Mouse (Mus musculus) B cell, adult 2 months (primary cell): ENCODE measurements around the gene Rffl.

Source experiments
- DNase-seq, 2 experiments: peaks; one replicate each; pipeline ENCODE4 v3.0.0; 2022

Gene Rffl

DNA sequence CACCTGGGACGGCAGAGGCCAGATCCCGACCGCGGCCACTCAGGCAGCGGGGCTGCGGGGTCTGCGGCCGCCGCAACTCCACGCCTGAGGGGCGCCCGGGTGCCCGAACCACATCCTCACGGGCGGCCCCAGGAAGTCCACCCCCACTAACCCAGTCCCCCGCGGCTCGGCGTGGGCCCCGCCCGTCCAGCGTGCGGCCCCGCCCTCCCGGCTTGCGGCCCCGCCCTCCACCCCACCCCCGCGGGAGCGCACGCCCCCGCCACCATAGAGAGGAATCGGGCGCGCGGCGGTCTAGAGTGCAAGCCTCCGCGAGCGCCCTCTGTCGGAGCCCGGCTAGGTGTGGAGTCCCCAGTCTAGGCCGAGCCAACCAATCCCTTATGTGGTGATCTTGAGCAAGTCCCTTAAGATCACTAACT, at the start of gene Rffl:
Rffl (minus strand) TSS at position 180 of the 416 bp plus-strand sequence.
- DNase-seq, result peak; percentile 96 to 97

DNA sequence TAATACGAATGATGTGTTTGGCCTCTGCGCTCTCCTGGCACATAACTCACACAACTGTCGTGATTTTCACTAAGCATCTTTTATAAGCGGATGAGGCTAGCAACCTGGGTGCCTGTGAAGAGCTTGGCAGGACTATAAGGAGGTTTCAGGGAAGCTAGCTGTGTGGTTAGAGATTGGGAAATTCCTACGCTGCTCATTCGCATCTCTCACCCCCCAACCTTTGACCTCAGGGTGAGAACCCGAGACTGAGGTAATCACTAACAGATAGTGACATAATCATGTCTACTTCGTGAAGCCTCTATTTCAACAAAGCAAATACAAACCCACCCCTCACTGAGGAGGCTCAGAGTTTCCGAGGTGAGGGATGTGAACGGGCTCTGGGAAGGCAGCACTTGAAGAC, 49.8 kb upstream of the Rffl start:
- no peak for DNase-seq

DNA sequence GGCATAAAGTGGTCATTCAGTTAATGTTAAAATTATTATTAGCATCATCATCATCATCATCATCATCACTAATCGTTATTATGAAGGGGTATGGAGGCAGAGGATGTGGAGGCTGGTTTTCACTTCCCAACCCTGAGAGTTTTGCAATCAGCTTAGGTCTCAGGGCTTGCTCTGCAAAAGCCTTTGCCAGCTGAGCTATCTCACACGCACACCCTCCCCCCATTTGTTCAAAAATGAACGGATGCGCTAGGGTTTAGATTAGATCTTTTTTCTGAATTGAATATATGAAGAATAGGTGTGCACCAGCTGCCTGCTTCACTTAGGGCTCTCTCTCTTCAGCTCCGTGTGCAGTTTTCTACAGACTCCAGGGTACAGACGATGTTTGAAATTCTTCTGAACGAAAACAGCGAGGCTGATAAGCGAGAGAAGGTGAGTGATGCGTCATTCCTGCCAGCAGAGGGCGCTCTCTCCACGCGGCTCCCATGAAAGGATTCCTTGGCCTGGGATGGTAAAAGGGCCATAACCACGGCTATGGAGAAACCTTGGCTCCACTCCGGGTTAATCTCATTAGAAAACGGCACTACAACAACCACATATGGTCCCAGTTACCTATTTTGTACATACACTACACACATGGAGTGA, 43.8 kb upstream of the Rffl start:
- DNase-seq, result peak; percentile 79

DNA sequence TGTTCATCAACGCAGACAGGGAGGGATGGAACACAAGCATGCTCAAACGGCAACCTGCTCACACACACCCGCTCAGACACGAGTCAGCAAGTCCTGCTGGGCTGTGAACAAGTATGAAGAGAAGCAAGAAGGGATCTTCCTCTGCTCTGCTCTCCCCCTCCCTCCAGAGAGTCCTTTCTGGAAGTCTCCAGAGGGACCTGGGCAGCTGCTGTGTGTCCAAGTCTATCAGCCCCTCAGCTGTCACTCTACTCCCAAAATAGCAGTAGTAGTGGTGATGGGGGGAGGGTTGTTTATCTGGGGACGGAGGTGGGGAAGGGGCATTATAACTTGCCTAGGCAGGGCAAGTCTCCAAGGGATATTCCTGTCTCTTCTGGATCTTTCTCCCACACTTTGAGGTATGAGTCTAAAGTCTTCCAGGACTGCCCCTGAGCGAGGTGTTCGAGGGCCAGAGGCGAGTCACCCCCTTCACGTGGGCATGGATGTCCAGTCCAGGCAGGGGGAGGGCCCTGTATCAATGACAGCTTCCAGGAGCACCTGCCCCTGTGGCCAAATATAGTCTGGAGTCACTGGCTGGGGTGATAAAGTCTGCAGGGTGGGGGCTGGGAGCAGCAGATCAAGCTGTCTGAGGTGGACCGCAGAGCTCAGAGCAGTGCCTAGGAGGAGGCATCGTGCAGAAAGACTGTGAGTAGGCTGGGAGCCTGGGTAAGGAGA, 39.8 kb upstream of the Rffl start:
- no peak for DNase-seq

DNA sequence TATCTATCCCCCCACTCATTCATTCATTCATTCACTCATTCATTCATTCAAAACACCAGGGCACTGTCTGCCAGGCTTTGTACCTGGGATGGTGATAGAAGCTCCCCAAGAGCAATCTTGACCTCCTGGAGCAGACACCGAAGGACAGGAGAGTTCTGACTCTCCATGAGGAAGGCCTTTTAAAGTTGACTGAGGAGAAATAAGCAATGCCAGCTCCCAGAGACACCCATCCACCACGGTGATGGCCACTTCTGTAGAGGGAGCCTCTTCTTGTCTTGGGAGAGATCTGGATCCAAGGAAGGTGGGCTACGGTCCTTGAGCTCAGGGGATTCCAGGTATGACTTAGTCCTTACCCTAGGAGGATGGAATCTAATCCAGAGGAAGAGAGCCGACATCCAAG, 39.2 kb upstream of the Rffl start, which contains the start of gene Unc45b:
Unc45b (plus strand) TSS at position 301 of the 400 bp plus-strand sequence.
- DNase-seq, result no peak

DNA sequence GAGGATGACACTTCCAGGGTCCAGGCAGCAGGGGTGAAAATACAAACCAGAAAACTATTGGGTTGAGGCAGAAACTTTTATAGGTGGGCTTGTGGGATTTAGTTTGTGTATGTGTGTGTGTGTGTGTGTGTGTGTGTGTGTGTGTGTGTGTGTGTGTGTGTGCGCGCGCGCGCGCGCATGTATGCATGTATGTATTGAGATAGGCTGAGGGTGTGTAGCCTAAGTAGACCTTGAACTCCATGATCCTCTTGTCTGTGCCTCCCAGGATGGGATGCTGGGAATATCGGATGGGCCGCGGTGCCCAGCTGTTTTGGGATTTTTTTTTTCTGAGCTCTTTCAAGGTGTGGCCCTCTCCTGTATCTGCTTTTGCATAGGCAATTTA, 37.6 kb upstream of the Rffl start:
- DNase-seq, result no peak

DNA sequence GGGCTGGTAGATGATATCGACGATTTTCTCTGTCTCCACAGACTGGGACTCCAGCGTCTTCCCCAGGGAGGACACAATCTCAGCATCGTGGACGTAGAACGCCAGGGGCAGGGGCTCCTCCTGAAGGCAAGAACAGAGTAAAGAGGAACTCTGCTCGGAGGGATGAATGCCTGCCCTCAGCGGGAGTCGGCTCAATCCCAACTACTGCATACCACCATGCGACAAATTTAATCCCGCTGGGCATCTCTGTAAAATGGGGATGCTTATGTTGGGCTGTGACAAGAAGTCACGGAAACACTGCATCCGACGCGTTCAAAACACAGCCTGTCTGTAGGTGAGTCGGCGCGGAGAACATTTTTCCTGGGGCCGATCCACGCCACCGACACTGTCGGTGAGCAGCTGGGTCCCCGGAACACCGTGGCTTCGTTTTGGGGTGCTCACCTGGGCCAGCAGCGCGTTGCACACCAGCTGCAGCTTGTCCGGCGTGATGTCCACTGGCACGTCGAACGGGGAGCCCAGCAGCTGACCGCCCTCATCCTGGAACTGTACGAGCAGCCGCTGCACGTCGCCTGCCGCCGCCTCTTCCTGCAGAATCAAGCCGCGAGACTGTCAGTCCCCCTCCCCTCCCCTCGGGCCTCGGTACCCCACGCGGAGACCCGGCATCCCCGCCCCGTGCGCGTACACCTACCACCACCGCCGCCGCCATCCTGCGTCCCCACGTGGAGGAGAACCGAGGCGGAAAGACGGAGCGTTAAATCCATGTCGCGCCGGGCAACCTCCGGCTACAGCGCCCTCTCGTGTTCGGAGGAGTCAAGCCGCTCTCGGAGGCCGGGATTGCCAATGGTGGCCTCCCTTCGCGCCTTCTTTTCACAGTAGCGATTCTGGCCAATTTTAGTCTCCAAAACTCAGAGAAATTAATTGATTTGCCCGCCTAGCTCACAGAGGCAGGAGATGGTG, 36.9 kb upstream of the Rffl start, which contains the start of gene Nle1:
Nle1 (minus strand) TSS at position 761 of the 957 bp plus-strand sequence.
- peak; percentile 97 for DNase-seq

DNA sequence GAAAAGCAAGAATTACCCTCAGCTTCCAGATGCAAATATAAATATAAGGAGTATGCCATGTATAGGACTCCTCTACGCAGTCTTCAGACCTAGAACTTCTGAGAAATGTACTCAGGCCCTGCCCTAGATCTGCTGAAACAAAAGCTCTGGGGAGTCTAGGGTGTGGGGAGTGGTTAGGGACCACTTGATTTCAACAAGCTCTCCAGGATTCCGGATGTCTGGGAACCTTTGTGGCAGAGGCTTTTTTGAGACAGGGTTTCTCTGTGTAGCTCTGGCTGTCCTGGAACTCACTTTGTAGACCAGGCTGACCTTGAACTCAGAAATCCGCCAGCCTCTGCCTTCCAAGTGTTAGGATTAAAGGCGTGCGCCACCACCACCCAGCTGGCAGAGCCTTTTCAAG, 34.8 kb upstream of the Rffl start:
- DNase-seq, result no peak

DNA sequence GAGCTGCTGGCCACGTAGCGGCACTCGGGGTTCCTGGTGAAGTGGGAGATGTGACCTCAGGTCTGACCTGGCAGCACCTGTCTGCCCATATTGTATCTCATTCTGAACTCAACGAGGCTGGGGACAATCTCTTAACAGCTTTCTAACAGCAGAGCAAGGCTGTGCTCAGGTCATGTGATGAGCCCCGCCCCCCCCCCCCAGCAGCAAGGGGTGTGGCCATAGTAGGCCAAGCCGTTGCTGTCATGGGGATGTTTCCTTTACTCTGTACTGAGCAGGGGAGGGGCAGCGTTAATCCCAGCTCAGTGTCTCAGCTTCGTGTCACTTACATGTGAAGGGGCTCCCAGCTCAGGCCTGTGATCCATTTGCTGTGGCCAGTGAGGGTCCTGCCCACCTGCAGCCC, 33.9 kb upstream of the Rffl start:
- DNase-seq, result no peak

DNA sequence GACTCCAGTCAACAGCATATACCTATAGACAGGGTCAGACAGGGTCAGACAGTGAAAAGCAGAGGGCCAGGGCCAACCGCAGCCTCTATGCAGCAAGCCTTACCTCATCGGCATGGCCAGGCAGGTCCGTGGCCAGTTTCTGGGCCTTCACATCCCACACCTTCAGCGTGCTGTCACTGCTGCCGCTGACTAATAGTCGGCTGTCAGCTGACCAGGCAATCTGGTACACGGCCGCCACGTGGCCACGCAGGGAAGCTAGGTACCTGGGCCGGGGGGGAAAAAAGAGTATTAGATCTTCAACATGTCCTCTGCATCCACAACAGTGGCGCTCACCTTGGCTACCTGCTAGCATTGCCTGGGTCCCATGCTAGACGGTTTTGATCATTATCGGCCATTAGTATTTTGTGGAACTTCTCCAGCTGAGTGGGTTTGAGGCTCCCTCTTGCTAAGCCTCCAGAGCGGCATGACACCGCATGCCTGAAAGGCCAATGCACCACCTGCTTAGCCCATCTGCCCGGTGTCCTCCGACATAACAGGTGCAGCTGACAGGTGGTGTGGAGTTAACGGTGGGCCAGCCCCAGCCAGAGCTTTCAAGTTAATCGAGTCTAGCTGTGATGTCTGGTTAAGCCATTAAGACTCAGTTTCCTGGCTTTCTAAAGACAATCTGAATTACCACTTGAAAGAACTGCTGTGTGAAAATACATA, 30.7 kb upstream of the Rffl start:
- DNase-seq, result no peak

DNA sequence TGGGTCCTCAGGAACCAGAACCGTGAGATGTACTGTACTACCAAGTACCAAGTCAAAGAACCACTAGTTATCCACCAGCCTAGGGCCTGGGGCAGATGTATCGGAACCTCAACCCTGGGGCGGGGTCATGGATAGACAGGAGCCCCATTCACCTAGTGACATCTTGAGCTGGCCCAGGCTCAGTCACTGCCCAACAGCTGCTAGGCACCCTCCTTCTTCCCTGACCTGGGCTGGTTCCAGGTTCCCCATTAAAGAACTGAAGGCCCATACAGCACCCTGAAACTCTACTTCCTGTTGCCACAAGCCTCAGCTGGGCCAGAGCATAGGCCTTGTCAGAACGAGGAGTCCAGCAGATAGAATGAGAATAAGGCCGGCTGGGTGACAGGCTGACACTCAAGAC, 28.7 kb upstream of the Rffl start:
- no peak for DNase-seq

DNA sequence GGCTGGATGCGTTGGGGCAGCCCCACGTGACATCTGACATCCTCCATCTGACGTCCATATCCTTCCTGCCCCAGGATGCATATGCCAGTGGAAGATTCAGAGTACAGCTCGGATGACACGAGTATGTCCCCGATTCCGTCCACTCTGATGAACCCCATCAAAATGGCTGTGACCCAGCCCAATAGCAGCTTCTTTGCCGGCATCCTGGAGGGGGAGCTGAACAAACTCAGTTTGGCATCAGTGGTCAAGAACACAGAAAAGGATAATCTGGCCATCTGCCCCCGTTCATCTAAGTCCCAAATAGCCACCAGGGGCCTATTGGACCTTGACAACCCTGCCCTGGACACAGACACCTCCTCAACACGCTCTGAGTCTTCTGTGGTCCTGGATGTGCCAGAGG, 26.5 kb upstream of the Rffl start:
- no peak for DNase-seq

DNA sequence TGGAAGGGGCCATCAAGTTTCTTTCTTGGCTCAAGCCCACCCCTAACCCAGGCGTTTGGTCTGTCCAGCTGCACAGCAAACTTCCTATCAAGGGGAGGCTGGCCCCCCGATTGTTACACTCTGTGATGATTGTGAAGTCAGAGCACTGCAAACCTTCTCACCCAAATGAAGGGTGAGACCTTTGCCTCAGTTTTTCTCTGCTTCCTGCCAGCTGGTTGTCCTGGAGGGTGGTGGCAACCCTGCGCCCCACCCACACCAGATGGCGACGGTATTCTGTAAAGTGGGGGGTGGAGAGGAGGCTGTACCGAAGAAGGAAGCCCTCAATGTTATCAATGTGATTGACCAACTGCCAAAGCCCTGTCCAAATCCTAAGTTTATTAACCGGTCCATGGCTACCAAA, 20.9 kb upstream of the Rffl start, which contains the start of gene Fndc8:
Fndc8 (plus strand) TSS at position 189 of the 400 bp plus-strand sequence.
- no peak for DNase-seq

DNA sequence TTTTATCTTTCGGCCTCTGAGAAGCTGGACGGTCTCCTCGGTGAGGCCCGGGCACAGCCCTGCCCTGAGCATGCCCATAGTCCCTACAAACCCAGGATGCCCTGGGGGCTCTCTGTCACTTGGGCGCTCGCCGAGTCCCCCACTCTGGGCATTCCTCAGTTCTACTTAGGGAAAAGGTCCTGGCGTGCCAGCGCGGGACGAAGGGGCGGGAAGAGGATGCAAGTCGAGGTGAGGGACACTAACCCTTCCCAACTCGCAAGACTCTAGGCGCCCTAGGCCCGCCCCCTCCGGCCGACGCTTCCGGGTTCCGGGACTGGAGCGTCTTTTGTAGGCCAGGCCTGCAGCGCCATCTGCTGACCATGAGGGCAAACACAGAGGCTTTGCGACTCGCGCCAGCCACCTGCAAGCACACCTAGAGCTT, 19.3 kb upstream of the Rffl start, which contains the start of gene Rad51d:
Rad51d (minus strand) TSS at position 273 of the 421 bp plus-strand sequence.
- peak; percentile 97 for DNase-seq

DNA sequence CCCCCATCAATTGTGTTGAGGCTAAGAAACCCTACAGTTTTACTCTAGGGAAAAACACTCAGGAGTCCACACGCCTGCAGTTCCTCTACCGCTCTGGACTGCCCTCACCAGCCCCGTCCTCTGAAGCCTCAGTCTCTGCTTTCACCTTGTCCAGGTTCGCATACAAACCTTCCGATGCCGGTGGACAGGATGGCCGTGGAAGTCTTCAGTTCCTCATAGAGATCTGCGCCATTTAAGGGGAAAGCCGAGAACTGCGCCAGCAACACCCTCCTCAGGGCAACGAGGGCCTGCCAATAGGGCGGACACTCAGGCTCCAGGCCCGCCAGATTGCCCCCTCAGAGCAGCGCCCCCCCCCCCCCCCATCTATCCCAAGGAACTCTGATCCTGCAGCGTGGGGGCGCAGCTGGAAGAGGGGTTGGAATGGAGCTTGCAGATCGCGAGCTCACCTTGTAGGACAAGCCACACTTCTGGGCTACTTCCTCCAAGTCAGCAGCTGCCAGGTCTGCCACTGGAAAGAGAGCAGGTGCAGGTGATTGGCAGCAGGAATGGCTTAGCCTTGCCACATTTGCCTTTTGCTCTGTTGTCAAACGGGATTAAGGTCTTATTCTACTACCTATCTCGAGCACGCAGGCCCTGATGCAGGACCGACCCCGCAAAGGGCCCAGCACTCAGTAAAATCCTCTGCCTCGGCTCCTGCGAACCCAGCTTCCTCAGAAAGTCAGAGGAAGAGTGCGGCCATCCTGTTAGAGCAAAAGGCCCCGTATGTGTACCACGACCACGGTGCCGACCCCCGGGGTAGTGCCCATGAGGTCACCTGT, 18.7 kb upstream of the Rffl start:
- peak; percentile 30 to 31 for DNase-seq

DNA sequence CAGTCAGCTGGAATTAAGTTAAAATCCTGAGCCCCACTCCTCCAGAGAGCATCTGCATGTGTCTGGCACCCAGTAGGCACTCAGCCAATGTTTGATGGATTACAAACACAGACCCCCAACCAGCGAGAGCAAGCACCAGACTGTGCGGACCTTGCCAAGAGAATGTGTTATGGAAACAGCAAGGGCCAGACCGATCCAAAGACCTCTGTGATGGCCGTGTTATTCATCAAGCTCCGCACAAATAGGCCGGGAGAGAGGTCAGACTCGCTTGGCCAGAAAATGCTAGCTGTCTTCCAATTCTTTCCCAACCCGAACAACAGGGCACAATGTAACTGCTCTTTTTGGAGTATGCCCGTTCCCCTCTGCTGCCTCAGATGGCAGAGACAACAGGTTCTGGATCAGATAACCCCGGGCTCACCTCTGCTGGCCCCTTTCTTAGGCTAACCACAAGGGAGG, 17.5 kb upstream of the Rffl start:
- DNase-seq, result no peak

DNA sequence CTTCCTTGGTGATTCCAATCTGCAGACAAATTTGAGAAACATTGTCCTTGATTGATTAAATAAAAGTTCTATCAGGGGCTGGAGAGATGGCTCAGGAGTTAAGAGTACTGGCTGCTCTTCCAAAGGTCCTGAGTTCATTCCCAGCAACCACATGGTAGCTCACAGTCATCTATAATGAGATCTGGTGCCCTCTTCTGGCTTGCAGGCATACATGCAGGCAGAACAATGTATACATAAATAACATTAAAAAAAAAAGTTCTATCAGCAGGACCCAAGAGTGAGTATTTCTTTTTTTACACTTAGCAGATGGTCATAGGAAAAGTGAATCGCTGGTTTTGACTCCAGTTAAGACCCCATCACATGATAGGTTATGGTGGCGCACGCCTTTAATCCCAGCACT, 15.5 kb upstream of the Rffl start:
- DNase-seq, result peak; percentile 21 to 30

DNA sequence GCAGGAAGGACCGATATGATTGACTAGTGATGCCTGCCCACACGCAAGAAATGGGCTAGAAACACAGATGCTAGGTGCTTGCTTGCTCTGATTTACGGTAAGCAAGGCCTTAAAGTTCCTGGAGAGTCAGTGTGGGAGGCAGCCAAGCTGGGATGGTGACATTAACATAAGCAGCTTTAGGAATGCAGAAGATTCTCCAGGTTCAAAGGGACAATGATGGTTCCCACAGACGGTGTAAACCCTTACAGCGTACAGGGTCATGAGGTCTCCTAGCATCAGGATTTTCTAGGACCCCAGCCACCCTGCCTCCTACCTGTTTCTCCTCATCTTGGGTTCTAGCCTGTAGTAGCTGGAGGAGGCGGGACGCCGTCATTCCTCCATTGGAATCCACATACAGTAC, 12.2 kb upstream of the Rffl start:
- DNase-seq, result no peak

DNA sequence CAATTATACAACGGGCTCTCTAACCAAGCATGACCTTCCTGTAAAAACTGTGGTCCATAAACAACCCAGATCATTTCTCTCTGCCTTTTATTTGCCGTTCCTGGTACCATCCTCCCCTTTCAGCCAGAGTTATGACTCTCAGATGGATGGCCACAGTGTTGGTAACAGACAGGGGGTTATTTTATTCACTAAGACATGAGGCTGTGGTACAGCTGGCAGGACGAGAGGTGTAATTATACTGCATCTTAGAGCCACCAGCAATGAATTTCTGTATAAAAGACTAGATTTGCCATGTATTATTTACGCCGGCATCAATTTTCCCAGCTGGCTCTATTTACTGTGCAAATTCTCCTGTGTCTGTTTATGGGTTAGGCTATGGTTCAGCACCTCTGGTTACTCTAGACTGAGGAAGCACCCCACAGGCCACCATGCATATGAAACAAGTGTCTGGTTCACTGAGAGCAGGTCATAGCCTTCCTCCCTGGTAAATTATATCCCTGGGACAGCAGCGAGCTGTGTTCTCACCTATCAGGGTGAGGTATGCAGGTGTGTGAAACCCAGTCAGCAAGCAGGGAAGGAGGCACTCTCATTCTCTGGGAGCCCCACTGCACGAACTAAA, 6.8 kb upstream of the Rffl start:
- no peak for DNase-seq

DNA sequence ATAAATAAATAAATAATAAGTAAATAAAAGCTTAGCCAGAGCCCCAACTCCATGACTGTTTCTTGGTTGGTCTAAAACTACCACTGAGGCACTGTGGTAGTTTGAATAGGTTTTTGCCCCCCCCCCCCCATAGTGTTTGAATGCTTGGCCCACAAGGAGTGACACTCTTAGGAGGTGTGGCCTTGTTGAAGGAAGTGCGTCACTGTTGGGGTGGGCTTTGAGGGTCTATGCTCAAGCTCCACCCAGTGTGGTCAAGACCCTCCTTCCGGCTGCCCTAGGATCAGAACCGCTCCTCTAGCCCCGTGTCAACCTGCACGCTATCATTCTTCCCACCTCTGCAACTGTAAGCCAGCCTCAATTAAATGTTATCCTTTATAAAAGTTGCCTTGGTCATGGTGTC, 4.6 kb upstream of the Rffl start:
- no peak for DNase-seq

DNA sequence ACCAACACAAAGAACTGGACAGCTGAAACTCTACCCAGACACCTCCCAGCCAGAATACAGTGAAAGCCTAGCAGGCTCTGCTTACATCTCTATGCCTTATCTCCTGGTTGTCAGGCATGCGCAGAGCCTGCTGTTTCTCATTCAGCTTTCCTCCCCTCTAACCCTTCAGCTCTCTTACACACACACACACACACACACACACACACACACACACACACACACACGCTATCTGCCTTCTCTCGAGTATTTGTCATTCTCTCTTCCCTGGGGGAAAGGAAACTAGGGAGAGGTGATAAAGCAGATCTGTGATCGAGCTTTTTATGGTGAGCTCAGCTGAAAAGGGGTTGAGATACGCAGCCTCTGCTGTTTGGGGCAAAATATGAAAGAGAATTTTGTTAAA, 3.9 kb upstream of the Rffl start:
- no peak for DNase-seq
